Mouse (Mus musculus): Measurements from ENCODE around the gene Slfn5. TPM values are rescaled to one million over a fixed set of nuclear protein-coding genes. Genes with fewer than 3 reads are reported as not detected.
A peak's percentile ranks its signal among the peaks of the same experiment; 100 is the strongest.
"Not testable (repeated sequence)": the region's sequence is repeated elsewhere in the genome, so short reads cannot be mapped to it uniquely, and the experiment has no call there.

Gene Slfn5
- polyA plus RNA-seq, 1 experiment from 2014 or later: 0.48 TPM

- Histone ChIP-seq H3K4me3 (no peak overlapping the region), H3K4me1 (replicated peaks) (peaks cover 14% of the 10 kb centered on the region), H3K36me3 (no peaks in the 10 kb centered on the region), H3K27ac (no peak overlapping the region), H3K27me3 (ENCODE audit: insufficient read depth, poor library complexity, severe bottlenecking) (peaks cover 62% of the 10 kb centered on the region), H3K9me3 (no peaks in the 10 kb centered on the region)
- 69% methylated on average over 9 of the region's 9 CpGs for WGBS
- no peak for DNase-seq (ENCODE audit: low spot score)
Measured at GRCm38 (mm10) chr11:82952612-82953542, 1.7 kb downstream of the Slfn5 start.

GRCm38 (mm10) chr11:82954631-82955030 lies 3.5 kb downstream of the Slfn5 start:
- no peak overlapping the region for H3K4me3 ChIP-seq
- peaks cover 14% of the 10 kb centered on the region for H3K4me1 ChIP-seq (replicated peaks)
- H3K27me3 ChIP-seq (ENCODE audit: insufficient read depth, poor library complexity, severe bottlenecking): peaks cover 51% of the 10 kb centered on the region
- WGBS: 79% methylated on average over 6 of the region's 6 CpGs
- no peaks in the 10 kb centered on the region for H3K36me3 ChIP-seq
- no peak overlapping the region for H3K27ac ChIP-seq
- DNase-seq (ENCODE audit: low spot score): no peak
- H3K9me3 ChIP-seq: no peaks in the 10 kb centered on the region

- Histone ChIP-seq H3K9me3 (no peaks in the 10 kb centered on the region), H3K36me3 (no peaks in the 10 kb centered on the region), H3K27ac (no peak overlapping the region), H3K27me3 (ENCODE audit: insufficient read depth, poor library complexity, severe bottlenecking) (peaks cover 28% of the 10 kb centered on the region), H3K4me1 (replicated peaks) (peaks cover 4% of the 10 kb centered on the region), H3K4me3 (no peak overlapping the region)
- 84% methylated on average over 10 of the region's 10 CpGs for WGBS
- no peak for DNase-seq (ENCODE audit: low spot score)
Measured at GRCm38 (mm10) chr11:82956925-82957324, 5.8 kb downstream of the Slfn5 start.

GRCm38 (mm10) chr11:82959613-82960012 lies 8.5 kb downstream of the Slfn5 start:
- no peak for DNase-seq (ENCODE audit: low spot score)
- no peak overlapping the region for H3K27ac ChIP-seq
- no peak overlapping the region for H3K4me3 ChIP-seq
- no peaks in the 10 kb centered on the region for H3K36me3 ChIP-seq
- H3K9me3 ChIP-seq: no peaks in the 10 kb centered on the region
- WGBS: 19% methylated on average over 4 of the region's 4 CpGs
- peaks cover 1% of the 10 kb centered on the region for H3K27me3 ChIP-seq (ENCODE audit: insufficient read depth, poor library complexity, severe bottlenecking)
- H3K4me1 ChIP-seq (replicated peaks): no peaks in the 10 kb centered on the region

- no peak for DNase-seq (ENCODE audit: low spot score)
- no peaks in the 10 kb centered on the region for H3K36me3 ChIP-seq
- H3K4me3 ChIP-seq: no peak overlapping the region
- no peaks in the 10 kb centered on the region for H3K4me1 ChIP-seq (replicated peaks)
- H3K27ac ChIP-seq: no peak overlapping the region
- no peaks in the 10 kb centered on the region for H3K27me3 ChIP-seq (ENCODE audit: insufficient read depth, poor library complexity, severe bottlenecking)
- no peaks in the 10 kb centered on the region for H3K9me3 ChIP-seq
- 75% methylated on average over 2 of the region's 2 CpGs for WGBS
Measured at GRCm38 (mm10) chr11:82961743-82962142, 10.6 kb downstream of the Slfn5 start.

GRCm38 (mm10) chr11:82962215-82962614 lies 11.1 kb downstream of the Slfn5 start:
- Histone ChIP-seq H3K4me1 (replicated peaks) (no peaks in the 10 kb centered on the region), H3K9me3 (no peaks in the 10 kb centered on the region), H3K27ac (no peak overlapping the region), H3K27me3 (ENCODE audit: insufficient read depth, poor library complexity, severe bottlenecking) (no peaks in the 10 kb centered on the region), H3K36me3 (no peaks in the 10 kb centered on the region), H3K4me3 (no peak overlapping the region)
- no peak for DNase-seq (ENCODE audit: low spot score)
- WGBS: 90% methylated on average over 8 of the region's 8 CpGs

- Histone ChIP-seq H3K36me3 (no peaks in the 10 kb centered on the region), H3K27me3 (ENCODE audit: insufficient read depth, poor library complexity, severe bottlenecking) (peaks cover 15% of the 10 kb centered on the region), H3K27ac (peak overlapping the region; percentile 57; the same call in 1 of the 2 replicates), H3K9me3 (no peaks in the 10 kb centered on the region), H3K4me1 (replicated peaks) (peaks cover 16% of the 10 kb centered on the region), H3K4me3 (peak overlapping the region; percentile 44)
- WGBS: 12% methylated on average over 31 of the region's 31 CpGs
- peak; percentile 68 for DNase-seq (ENCODE audit: low spot score)
Measured at GRCm38 (mm10) chr11:82970712-82971589, 19.8 kb downstream of the Slfn5 start.

- 72% methylated on average over 11 of the region's 11 CpGs for WGBS
- peaks cover 16% of the 10 kb centered on the region for H3K4me1 ChIP-seq (replicated peaks)
- no peaks in the 10 kb centered on the region for H3K9me3 ChIP-seq
- no peak for DNase-seq (ENCODE audit: low spot score)
- H3K4me3 ChIP-seq: 0 out of 2 replicates have a peak overlapping the region, but pooled peaks have one; percentile 44
- 0 out of 2 replicates have a peak overlapping the region, but pooled peaks have one; percentile 57 for H3K27ac ChIP-seq
- H3K27me3 ChIP-seq (ENCODE audit: insufficient read depth, poor library complexity, severe bottlenecking): peaks cover 15% of the 10 kb centered on the region
- H3K36me3 ChIP-seq: no peaks in the 10 kb centered on the region
Measured at GRCm38 (mm10) chr11:82971590-82971974, 20.4 kb downstream of the Slfn5 start.

GRCm38 (mm10) chr11:82973916-82974315 lies 22.8 kb downstream of the Slfn5 start:
- Histone ChIP-seq H3K27ac (no peak overlapping the region), H3K4me3 (no peak overlapping the region), H3K4me1 (replicated peaks) (peaks cover 16% of the 10 kb centered on the region), H3K27me3 (ENCODE audit: insufficient read depth, poor library complexity, severe bottlenecking) (peaks cover 15% of the 10 kb centered on the region), H3K36me3 (0 out of 2 replicates have a peak, but pooled peaks cover 4% of the 10 kb centered on the region), H3K9me3 (no peaks in the 10 kb centered on the region)
- 53% methylated on average over 5 of the region's 5 CpGs for whole genome bisulfite sequencing
- no peak for DNase-seq (ENCODE audit: low spot score)

GRCm38 (mm10) chr11:82982409-82982808 lies 31.3 kb downstream of the Slfn5 start:
- not testable (repeated sequence) for H3K27me3 ChIP-seq (ENCODE audit: insufficient read depth, poor library complexity, severe bottlenecking); DNase-seq (ENCODE audit: low spot score); H3K9me3 ChIP-seq; H3K4me1 ChIP-seq (replicated peaks); H3K4me3 ChIP-seq; H3K27ac ChIP-seq
- WGBS: 83% methylated on average over 2 of the region's 2 CpGs
- peaks cover 67% of the 10 kb centered on the region for H3K36me3 ChIP-seq

- Histone ChIP-seq H3K27me3 (ENCODE audit: insufficient read depth, poor library complexity, severe bottlenecking) (no peaks in the 10 kb centered on the region), H3K4me1 (replicated peaks) (no peaks in the 10 kb centered on the region), H3K27ac (no peak overlapping the region), H3K9me3 (no peaks in the 10 kb centered on the region), H3K36me3 (peaks cover 72% of the 10 kb centered on the region), H3K4me3 (no peak overlapping the region)
- WGBS: 83% methylated on average over 17 of the region's 17 CpGs
- DNase-seq (ENCODE audit: low spot score): no peak
Measured at GRCm38 (mm10) chr11:82983193-82983592, 32.0 kb downstream of the Slfn5 start.

- Histone ChIP-seq H3K36me3 (peaks cover 36% of the 10 kb centered on the region), H3K27me3 (ENCODE audit: insufficient read depth, poor library complexity, severe bottlenecking) (peaks cover 24% of the 10 kb centered on the region), H3K9me3 (no peaks in the 10 kb centered on the region), H3K27ac (no peak overlapping the region), H3K4me3 (no peak overlapping the region), H3K4me1 (replicated peaks) (peaks cover 23% of the 10 kb centered on the region)
- DNase-seq (ENCODE audit: low spot score): no peak
- WGBS: 86% methylated on average over 6 of the region's 6 CpGs
Measured at GRCm38 (mm10) chr11:82987621-82988020, 36.5 kb downstream of the Slfn5 start.

Measured in hindbrain, embryonic 10.5 days (tissue).